Mouse (Mus musculus): ENCODE results near the gene 4930467E23Rik. TPM values are rescaled to one million over a fixed set of nuclear protein-coding genes. Genes with fewer than 3 reads are reported as not detected.
"Not testable (repeated sequence)": the region's sequence is repeated elsewhere in the genome, so short reads cannot be mapped to it uniquely, and the experiment has no call there.

4930467E23Rik gene
- polyA plus RNA-seq, 1 experiment from 2014 or later = not detected

DNA sequence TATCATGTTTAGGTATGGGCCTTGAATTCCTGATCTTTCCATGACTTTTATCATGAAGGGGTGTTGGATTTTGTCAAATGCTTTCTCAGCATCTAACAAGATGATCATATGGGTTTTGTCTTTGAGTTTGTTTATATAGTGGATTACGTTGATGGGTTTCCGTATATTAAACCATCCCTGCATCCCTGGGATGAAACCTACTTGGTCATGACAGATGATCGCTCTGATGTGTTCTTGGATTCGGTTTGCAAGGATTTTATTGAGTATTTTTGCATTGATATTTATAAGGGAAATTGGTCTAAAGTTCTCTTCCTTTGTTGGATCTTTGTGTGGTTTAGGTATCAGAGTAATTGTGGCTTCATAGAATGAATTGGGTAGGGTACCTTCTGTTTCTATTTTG lies 44.1 kb downstream of the 4930467E23Rik start:
- ATAC-seq; H3K27me3 ChIP-seq (ENCODE audit: insufficient read depth, low read length); H3K9me3 ChIP-seq (ENCODE audit: low read length); H3K9ac ChIP-seq (replicated peaks); H3K4me3 ChIP-seq (ENCODE audit: low read depth, low read length); H3K36me3 ChIP-seq (replicated peaks; ENCODE audit: insufficient read depth, low read length); H3K27ac ChIP-seq (ENCODE audit: low read depth); H3K4me2 ChIP-seq (ENCODE audit: low read depth, low read length); H3K4me1 ChIP-seq (ENCODE audit: insufficient read depth); DNase-seq: not testable (repeated sequence)
- 79% methylated on average over 4 of the region's 4 CpGs for WGBS (ENCODE audit: insufficient replicate concordance)

DNA sequence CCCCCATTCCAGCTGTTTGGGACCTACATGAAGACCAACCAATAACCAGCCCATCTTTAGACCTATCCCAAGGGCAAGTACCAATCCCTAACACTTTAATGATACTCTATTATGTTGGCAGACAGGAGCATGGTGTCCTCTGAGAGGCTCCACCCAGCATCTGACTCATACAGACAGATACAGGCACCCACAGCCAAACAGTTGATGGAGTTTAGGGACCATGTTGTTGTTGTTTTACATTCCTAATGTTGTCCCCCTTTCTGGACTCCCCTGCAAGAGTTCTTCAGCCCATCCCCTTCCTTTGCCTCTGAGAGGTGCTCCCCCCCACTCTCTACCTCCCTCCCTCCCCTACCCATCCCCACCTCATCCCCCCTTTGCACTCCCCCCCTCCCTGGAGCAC lies 46.9 kb downstream of the 4930467E23Rik start:
- not testable (repeated sequence) for H3K4me3 ChIP-seq (ENCODE audit: low read depth, low read length); H3K9me3 ChIP-seq (ENCODE audit: low read length); DNase-seq; H3K9ac ChIP-seq (replicated peaks); H3K36me3 ChIP-seq (replicated peaks; ENCODE audit: insufficient read depth, low read length); H3K27ac ChIP-seq (ENCODE audit: low read depth); H3K4me1 ChIP-seq (ENCODE audit: insufficient read depth); H3K27me3 ChIP-seq (ENCODE audit: insufficient read depth, low read length); ATAC-seq; H3K4me2 ChIP-seq (ENCODE audit: low read depth, low read length)

- H3K4me1 ChIP-seq (ENCODE audit: insufficient read depth); H3K4me2 ChIP-seq (ENCODE audit: low read depth, low read length); H3K27ac ChIP-seq (ENCODE audit: low read depth); H3K27me3 ChIP-seq (ENCODE audit: insufficient read depth, low read length); H3K4me3 ChIP-seq (ENCODE audit: low read depth, low read length); H3K36me3 ChIP-seq (replicated peaks; ENCODE audit: insufficient read depth, low read length); ATAC-seq; H3K9me3 ChIP-seq (ENCODE audit: low read length); DNase-seq; H3K9ac ChIP-seq (replicated peaks): not testable (repeated sequence)
- 43% methylated on average over 2 of the region's 2 CpGs for WGBS (ENCODE audit: insufficient replicate concordance)
Observed at GRCm38 (mm10) chr8:19777500-19777899, 48.1 kb downstream of the 4930467E23Rik start.

- H3K9me3 ChIP-seq (ENCODE audit: low read length); H3K9ac ChIP-seq (replicated peaks); H3K27me3 ChIP-seq (ENCODE audit: insufficient read depth, low read length); H3K4me1 ChIP-seq (ENCODE audit: insufficient read depth); H3K4me2 ChIP-seq (ENCODE audit: low read depth, low read length); H3K27ac ChIP-seq (ENCODE audit: low read depth); H3K4me3 ChIP-seq (ENCODE audit: low read depth, low read length); H3K36me3 ChIP-seq (replicated peaks; ENCODE audit: insufficient read depth, low read length); DNase-seq; ATAC-seq: not testable (repeated sequence)
- WGBS (ENCODE audit: insufficient replicate concordance) = 49% methylated on average over 1 of the region's 1 CpGs
Observed at GRCm38 (mm10) chr8:19778126-19778525, 48.8 kb downstream of the 4930467E23Rik start.

DNA sequence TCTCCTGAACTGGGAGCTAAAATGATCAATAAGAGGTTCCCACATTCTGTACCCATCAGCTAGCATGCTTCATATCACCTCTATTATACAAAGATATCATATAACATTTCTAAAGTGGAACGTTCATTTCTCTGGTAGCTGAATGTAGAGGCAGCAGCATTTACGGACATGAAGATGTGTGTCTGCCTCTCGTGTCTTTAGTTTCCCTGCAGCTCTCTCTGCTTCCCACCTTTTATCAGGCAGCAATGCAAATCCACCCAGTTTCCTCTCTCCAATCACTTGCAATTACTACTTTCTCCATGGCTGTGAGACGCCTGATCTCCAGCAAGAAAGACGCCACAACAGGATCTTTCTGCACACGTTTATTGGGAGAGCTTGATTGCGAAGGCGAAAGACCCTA lies 49.5 kb downstream of the 4930467E23Rik start:
- H3K4me1 ChIP-seq (ENCODE audit: insufficient read depth); H3K4me2 ChIP-seq (ENCODE audit: low read depth, low read length); H3K9me3 ChIP-seq (ENCODE audit: low read length); H3K36me3 ChIP-seq (replicated peaks; ENCODE audit: insufficient read depth, low read length); H3K9ac ChIP-seq (replicated peaks); DNase-seq; H3K27ac ChIP-seq (ENCODE audit: low read depth); H3K27me3 ChIP-seq (ENCODE audit: insufficient read depth, low read length); H3K4me3 ChIP-seq (ENCODE audit: low read depth, low read length); ATAC-seq: not testable (repeated sequence)
- WGBS (ENCODE audit: insufficient replicate concordance) = 84% methylated on average over 8 of the region's 8 CpGs

GRCm38 (mm10) chr8:19780212-19780611 lies 50.8 kb downstream of the 4930467E23Rik start:
- 82% methylated on average over 4 of the region's 4 CpGs for WGBS (ENCODE audit: insufficient replicate concordance)
- not testable (repeated sequence) for ATAC-seq; H3K9me3 ChIP-seq (ENCODE audit: low read length); H3K4me1 ChIP-seq (ENCODE audit: insufficient read depth); H3K27me3 ChIP-seq (ENCODE audit: insufficient read depth, low read length); H3K4me2 ChIP-seq (ENCODE audit: low read depth, low read length); H3K36me3 ChIP-seq (replicated peaks; ENCODE audit: insufficient read depth, low read length); H3K27ac ChIP-seq (ENCODE audit: low read depth); H3K4me3 ChIP-seq (ENCODE audit: low read depth, low read length); H3K9ac ChIP-seq (replicated peaks); DNase-seq

DNA sequence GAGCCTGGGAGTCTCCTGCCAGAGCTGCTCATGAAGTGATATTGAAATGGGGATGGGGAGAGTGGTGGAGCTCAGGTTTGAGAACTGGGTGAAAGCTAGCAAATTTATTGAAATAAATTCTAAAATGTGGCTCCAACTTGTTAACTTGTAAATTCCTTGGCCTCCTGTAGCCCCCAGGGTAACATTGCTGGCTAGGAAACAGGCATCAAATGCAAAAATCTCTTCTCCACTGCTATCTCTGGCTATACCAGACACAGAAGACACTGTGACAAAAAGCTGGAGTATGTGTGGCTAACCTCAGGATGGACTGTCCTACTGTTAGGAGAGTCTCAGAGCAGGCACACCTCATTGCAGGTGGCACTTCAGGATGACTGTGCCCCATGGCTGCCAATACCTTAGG lies 51.3 kb downstream of the 4930467E23Rik start:
- not testable (repeated sequence) for H3K9me3 ChIP-seq (ENCODE audit: low read length); DNase-seq; ATAC-seq; H3K4me2 ChIP-seq (ENCODE audit: low read depth, low read length); H3K27ac ChIP-seq (ENCODE audit: low read depth); H3K9ac ChIP-seq (replicated peaks); H3K4me1 ChIP-seq (ENCODE audit: insufficient read depth); H3K4me3 ChIP-seq (ENCODE audit: low read depth, low read length); H3K27me3 ChIP-seq (ENCODE audit: insufficient read depth, low read length); H3K36me3 ChIP-seq (replicated peaks; ENCODE audit: insufficient read depth, low read length)

DNA sequence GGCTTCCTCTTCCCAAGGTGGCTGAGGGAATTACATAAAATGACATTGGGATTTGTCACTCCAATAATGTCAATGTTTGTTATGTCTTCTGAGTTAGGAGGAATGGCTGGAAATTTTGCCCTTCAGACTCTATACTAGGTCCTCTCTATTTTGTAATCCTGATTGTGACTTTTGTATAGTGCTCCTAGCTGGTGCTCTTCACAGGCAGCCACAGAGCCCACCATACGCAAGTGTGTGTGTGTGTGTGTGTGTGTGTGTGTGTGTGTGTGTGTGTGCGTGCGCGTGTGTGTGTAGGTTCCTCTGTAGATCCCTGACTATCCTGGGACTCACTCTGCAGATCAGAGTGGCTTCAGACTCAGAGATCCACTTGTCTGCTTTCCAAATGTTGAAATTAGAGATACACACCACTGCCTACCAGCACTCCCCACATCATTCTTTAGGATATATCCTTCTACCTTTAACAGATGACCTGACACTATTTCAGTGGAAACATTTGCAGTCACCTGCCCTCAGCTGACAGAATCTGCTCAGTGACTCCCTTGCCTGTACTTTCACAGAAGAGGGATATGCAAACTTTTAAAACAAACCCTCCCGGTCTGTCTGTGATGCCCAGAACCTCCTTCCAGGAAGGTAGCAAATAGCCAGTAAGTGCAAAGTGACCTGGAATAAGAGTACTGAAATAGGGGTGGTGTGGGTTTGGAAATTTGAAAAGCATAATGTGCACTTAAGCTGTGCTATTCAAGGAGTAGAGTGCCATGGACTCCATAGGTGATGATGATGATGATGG lies 52.1 kb downstream of the 4930467E23Rik start:
- not testable (repeated sequence) for H3K36me3 ChIP-seq (replicated peaks; ENCODE audit: insufficient read depth, low read length); H3K4me3 ChIP-seq (ENCODE audit: low read depth, low read length); H3K4me1 ChIP-seq (ENCODE audit: insufficient read depth); H3K9ac ChIP-seq (replicated peaks); H3K27ac ChIP-seq (ENCODE audit: low read depth); H3K9me3 ChIP-seq (ENCODE audit: low read length); ATAC-seq; H3K4me2 ChIP-seq (ENCODE audit: low read depth, low read length); H3K27me3 ChIP-seq (ENCODE audit: insufficient read depth, low read length); DNase-seq
- WGBS (ENCODE audit: insufficient replicate concordance) = 86% methylated on average over 5 of the region's 5 CpGs

GRCm38 (mm10) chr8:19782736-19783135 lies 53.4 kb downstream of the 4930467E23Rik start:
- H3K4me1 ChIP-seq (ENCODE audit: insufficient read depth); DNase-seq; H3K4me3 ChIP-seq (ENCODE audit: low read depth, low read length); H3K36me3 ChIP-seq (replicated peaks; ENCODE audit: insufficient read depth, low read length); H3K4me2 ChIP-seq (ENCODE audit: low read depth, low read length); ATAC-seq; H3K9me3 ChIP-seq (ENCODE audit: low read length); H3K27me3 ChIP-seq (ENCODE audit: insufficient read depth, low read length); H3K9ac ChIP-seq (replicated peaks); H3K27ac ChIP-seq (ENCODE audit: low read depth): not testable (repeated sequence)
- 71% methylated on average over 3 of the region's 3 CpGs for WGBS (ENCODE audit: insufficient replicate concordance)

- not testable (repeated sequence) for H3K4me2 ChIP-seq (ENCODE audit: low read depth, low read length); ATAC-seq; H3K27me3 ChIP-seq (ENCODE audit: insufficient read depth, low read length); H3K4me1 ChIP-seq (ENCODE audit: insufficient read depth); H3K36me3 ChIP-seq (replicated peaks; ENCODE audit: insufficient read depth, low read length); H3K27ac ChIP-seq (ENCODE audit: low read depth); DNase-seq; H3K9ac ChIP-seq (replicated peaks); H3K4me3 ChIP-seq (ENCODE audit: low read depth, low read length); H3K9me3 ChIP-seq (ENCODE audit: low read length)
- no CpG with 5 or more reads among the region's 5 CpGs for WGBS (ENCODE audit: insufficient replicate concordance)
Observed at GRCm38 (mm10) chr8:19783860-19784259, 54.5 kb downstream of the 4930467E23Rik start.
